Mouse (Mus musculus): ENCODE measurements around the gene Cwh43. TPM values are rescaled to one million over a fixed set of nuclear protein-coding genes. Genes with fewer than 3 reads are reported as not detected.

The Cwh43 gene
- total and polyA plus RNA-seq, 2 experiments from 2014 or later: 0.62 to 0.99 TPM

- ATAC-seq (ENCODE audit: low FRiP score) (no peak), DNase-seq (ENCODE audit: low spot score) (no peak)
- 72% methylated on average over 11 of the region's 11 CpGs for WGBS
- Histone ChIP-seq H3K4me3 (ENCODE audit: low read depth, low read length) (no peak overlapping the region), H3K27me3 (ENCODE audit: insufficient read depth, low read length) (no peaks in the 10 kb centered on the region), H3K27ac (ENCODE audit: low read depth, low read length) (no peak overlapping the region), H3K4me1 (ENCODE audit: insufficient read depth, low read length) (no peaks in the 10 kb centered on the region), H3K9me3 (ENCODE audit: low read length) (no peaks in the 10 kb centered on the region), H3K36me3 (ENCODE audit: insufficient read depth, low read length) (no peaks in the 10 kb centered on the region), H3K4me2 (ENCODE audit: low read depth, low read length, poor library complexity, severe bottlenecking) (no peak overlapping the region), H3K9ac (replicated peaks; ENCODE audit: low read length, poor library complexity, severe bottlenecking) (no peak overlapping the region)
- no peak for TF ChIP-seq CTCF (IDR thresholded peaks at IDR 0.05)
Observed at GRCm38 (mm10) chr5:73419045-73419695, 13.3 kb downstream of the Cwh43 start.

DNA sequence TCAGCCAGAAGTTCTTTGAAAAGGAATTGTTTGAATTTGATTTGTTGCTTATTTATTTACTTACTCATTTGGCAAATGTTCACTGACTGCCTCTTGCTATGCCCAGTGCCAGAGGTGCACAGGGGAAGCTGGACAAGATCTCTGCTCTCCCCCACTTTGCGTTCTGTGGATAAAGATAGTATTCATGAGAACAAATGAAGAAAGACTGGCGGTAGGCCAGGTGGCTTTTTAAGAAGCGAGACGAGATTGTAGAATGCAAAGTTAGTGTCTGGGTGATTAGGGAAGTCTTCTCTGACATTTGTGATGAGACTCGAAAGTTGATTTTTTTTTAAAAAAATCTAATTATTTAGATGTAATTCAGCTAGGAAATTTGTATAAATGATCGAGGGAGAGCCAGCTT, 20.9 kb downstream of the Cwh43 start:
- Histone ChIP-seq H3K4me1 (ENCODE audit: insufficient read depth, low read length) (no peaks in the 10 kb centered on the region), H3K36me3 (ENCODE audit: insufficient read depth, low read length) (no peaks in the 10 kb centered on the region), H3K4me3 (ENCODE audit: low read depth, low read length) (no peak overlapping the region), H3K27ac (ENCODE audit: low read depth, low read length) (no peak overlapping the region), H3K27me3 (ENCODE audit: insufficient read depth, low read length) (no peaks in the 10 kb centered on the region), H3K9me3 (ENCODE audit: low read length) (no peaks in the 10 kb centered on the region), H3K9ac (replicated peaks; ENCODE audit: low read length, poor library complexity, severe bottlenecking) (no peak overlapping the region), H3K4me2 (ENCODE audit: low read depth, low read length, poor library complexity, severe bottlenecking) (no peak overlapping the region)
- WGBS: 60% methylated on average over 6 of the region's 6 CpGs
- no peak for TF ChIP-seq CTCF (IDR thresholded peaks at IDR 0.05)
- ATAC-seq (ENCODE audit: low FRiP score): no peak
- no peak for DNase-seq (ENCODE audit: low spot score)

DNA sequence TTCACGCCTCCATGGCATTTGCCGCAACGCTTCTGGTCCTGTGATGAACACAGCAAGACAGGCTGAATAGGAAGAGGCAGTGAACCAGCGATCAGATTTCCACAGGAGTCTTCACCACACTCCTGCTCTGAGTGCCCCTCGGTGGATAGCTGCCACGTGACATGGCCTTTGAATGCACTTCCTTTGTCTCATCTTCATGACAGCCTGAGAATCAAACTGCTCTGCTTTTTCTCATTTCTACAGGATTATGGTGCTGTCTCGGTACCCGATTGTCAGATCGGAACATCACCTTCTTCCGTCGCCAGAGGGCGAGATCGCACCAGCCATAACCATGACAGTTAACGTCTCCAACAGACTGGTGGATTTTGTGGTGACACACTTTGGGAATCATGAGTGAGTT, 25.7 kb downstream of the Cwh43 start:
- Histone ChIP-seq H3K9me3 (ENCODE audit: low read length) (no peaks in the 10 kb centered on the region), H3K9ac (replicated peaks; ENCODE audit: low read length, poor library complexity, severe bottlenecking) (peak overlapping the region; percentile 42; the same call in 1 of the 2 replicates), H3K36me3 (ENCODE audit: insufficient read depth, low read length) (no peaks in the 10 kb centered on the region), H3K4me3 (ENCODE audit: low read depth, low read length) (no peak overlapping the region), H3K27me3 (ENCODE audit: insufficient read depth, low read length) (no peaks in the 10 kb centered on the region), H3K4me2 (ENCODE audit: low read depth, low read length, poor library complexity, severe bottlenecking) (no peak overlapping the region), H3K27ac (ENCODE audit: low read depth, low read length) (no peak overlapping the region), H3K4me1 (ENCODE audit: insufficient read depth, low read length) (no peaks in the 10 kb centered on the region)
- WGBS: 11% methylated on average over 14 of the region's 14 CpGs
- ATAC-seq (ENCODE audit: low FRiP score): peak; percentile 84
- peak; percentile 90 for DNase-seq (ENCODE audit: low spot score)
- peak; percentile 95 for TF ChIP-seq CTCF (IDR thresholded peaks at IDR 0.05)

DNA sequence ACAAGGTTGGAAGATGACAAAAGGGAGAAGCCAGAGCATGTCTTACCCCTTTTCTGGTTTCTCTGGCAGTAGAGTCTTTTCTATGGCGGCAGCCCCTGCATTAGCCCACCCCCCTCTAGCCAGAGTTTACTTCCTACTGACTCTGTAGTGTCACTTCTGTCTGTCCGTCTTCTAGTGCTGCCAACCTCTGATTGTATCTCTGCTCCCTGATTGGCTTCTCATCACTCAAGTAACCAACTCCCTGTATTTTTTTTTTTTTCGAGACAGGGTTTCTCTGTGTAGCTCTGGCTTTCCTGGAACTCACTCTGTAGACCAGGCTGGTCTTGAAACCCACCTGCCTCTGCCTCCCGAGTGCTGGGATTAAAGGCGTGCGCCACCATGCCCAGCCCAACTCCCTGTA, 26.9 kb downstream of the Cwh43 start:
- ATAC-seq (ENCODE audit: low FRiP score): no peak

DNA sequence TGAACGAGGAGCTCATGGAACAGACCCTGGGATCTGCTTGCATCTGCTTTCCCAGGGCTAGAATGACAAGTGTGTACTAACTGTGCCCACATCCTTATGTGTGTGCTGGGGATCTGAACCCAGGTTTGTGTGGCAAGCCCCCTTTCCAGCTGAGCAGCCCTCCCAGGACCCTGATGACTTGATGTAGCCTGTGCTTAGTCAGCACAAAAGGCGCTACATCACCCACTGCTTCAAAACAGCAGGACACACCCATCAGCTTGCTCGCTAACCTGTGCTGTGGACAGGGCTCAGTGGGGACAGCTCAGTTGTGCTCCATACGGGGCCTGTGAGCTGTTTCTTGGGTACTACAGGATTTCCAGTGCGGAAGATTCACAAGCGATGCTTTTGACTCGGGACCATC, 28.9 kb downstream of the Cwh43 start:
- WGBS: 74% methylated on average over 7 of the region's 7 CpGs
- H3K4me3 ChIP-seq (ENCODE audit: low read depth, low read length): no peak overlapping the region
- H3K4me2 ChIP-seq (ENCODE audit: low read depth, low read length, poor library complexity, severe bottlenecking): no peak overlapping the region
- no peak overlapping the region for H3K27ac ChIP-seq (ENCODE audit: low read depth, low read length)
- TF ChIP-seq CTCF (IDR thresholded peaks at IDR 0.05): no peak
- no peaks in the 10 kb centered on the region for H3K27me3 ChIP-seq (ENCODE audit: insufficient read depth, low read length)
- no peaks in the 10 kb centered on the region for H3K9me3 ChIP-seq (ENCODE audit: low read length)
- ATAC-seq (ENCODE audit: low FRiP score) (no peak), DNase-seq (ENCODE audit: low spot score) (no peak)
- H3K4me1 ChIP-seq (ENCODE audit: insufficient read depth, low read length): no peaks in the 10 kb centered on the region
- H3K36me3 ChIP-seq (ENCODE audit: insufficient read depth, low read length): no peaks in the 10 kb centered on the region
- no peak overlapping the region for H3K9ac ChIP-seq (replicated peaks; ENCODE audit: low read length, poor library complexity, severe bottlenecking)

More for the DNA sequence above, 26.9 kb downstream of the Cwh43 start:
- TF ChIP-seq CTCF (IDR thresholded peaks at IDR 0.05): no peak
- Histone ChIP-seq H3K9me3 (ENCODE audit: low read length) (no peaks in the 10 kb centered on the region), H3K4me1 (ENCODE audit: insufficient read depth, low read length) (no peaks in the 10 kb centered on the region), H3K4me3 (ENCODE audit: low read depth, low read length) (no peak overlapping the region), H3K27ac (ENCODE audit: low read depth, low read length) (no peak overlapping the region), H3K4me2 (ENCODE audit: low read depth, low read length, poor library complexity, severe bottlenecking) (no peak overlapping the region), H3K27me3 (ENCODE audit: insufficient read depth, low read length) (no peaks in the 10 kb centered on the region), H3K9ac (replicated peaks; ENCODE audit: low read length, poor library complexity, severe bottlenecking) (no peak overlapping the region), H3K36me3 (ENCODE audit: insufficient read depth, low read length) (no peaks in the 10 kb centered on the region)
- WGBS: 83% methylated on average over 6 of the region's 6 CpGs
- no peak for DNase-seq (ENCODE audit: low spot score)

- Histone ChIP-seq H3K27me3 (ENCODE audit: insufficient read depth, low read length) (no peaks in the 10 kb centered on the region), H3K4me3 (ENCODE audit: low read depth, low read length) (no peak overlapping the region), H3K9ac (replicated peaks; ENCODE audit: low read length, poor library complexity, severe bottlenecking) (no peak overlapping the region), H3K36me3 (ENCODE audit: insufficient read depth, low read length) (no peaks in the 10 kb centered on the region), H3K4me1 (ENCODE audit: insufficient read depth, low read length) (no peaks in the 10 kb centered on the region), H3K4me2 (ENCODE audit: low read depth, low read length, poor library complexity, severe bottlenecking) (no peak overlapping the region), H3K27ac (ENCODE audit: low read depth, low read length) (no peak overlapping the region), H3K9me3 (ENCODE audit: low read length) (no peaks in the 10 kb centered on the region)
- WGBS: 84% methylated on average over 9 of the region's 9 CpGs
- DNase-seq (ENCODE audit: low spot score): no peak
- no peak for ATAC-seq (ENCODE audit: low FRiP score)
- TF ChIP-seq CTCF (IDR thresholded peaks at IDR 0.05): no peak
Observed at GRCm38 (mm10) chr5:73442176-73442575, 36.3 kb downstream of the Cwh43 start.

Data from midbrain, postnatal 0 days (tissue).